Mouse (Mus musculus) thymus, adult 2 months (tissue): Measurements from ENCODE around the gene Ankle2. TPM values are rescaled to one million over a fixed set of nuclear protein-coding genes. Genes with fewer than 3 reads are reported as not detected.

Experiments
- DNase-seq: peaks from one replicate; pipeline ENCODE4 v3.0.0; 2021
- H3K27ac ChIP-seq: fragments of 200-500 bp; 2 replicates; pipeline ENCODE4 v1.5.1; 2012; ENCODE audit warnings: low read length, control low read depth; ENCODE audit not compliant: control insufficient read depth, insufficient read depth
- H3K27me3 ChIP-seq: fragments of 200-500 bp; 2 replicates; pipeline ENCODE4 v1.6.1; 2012; ENCODE audit warnings: mild to moderate bottlenecking, low read length, moderate library complexity, mixed read lengths; ENCODE audit not compliant: control insufficient read depth, insufficient read depth
- H3K36me3 ChIP-seq: fragments of 200-500 bp; 2 replicates; pipeline ENCODE4 v1.6.1; 2012; ENCODE audit warnings: mild to moderate bottlenecking, low read length, moderate library complexity; ENCODE audit not compliant: control insufficient read depth, insufficient read depth
- H3K4me1 ChIP-seq: fragments of 200-500 bp; replicated peaks from 2 replicates; pipeline ENCODE4 v1.6.1; 2012; ENCODE audit warnings: low read length; ENCODE audit not compliant: control insufficient read depth, insufficient read depth
- H3K4me3 ChIP-seq: fragments of 200-500 bp; 2 replicates; pipeline ENCODE4 v1.5.1; 2012; ENCODE audit warnings: mild to moderate bottlenecking, low read length, control low read depth, moderate library complexity; ENCODE audit not compliant: control insufficient read depth, insufficient read depth
- CTCF ChIP-seq: fragments of 200-500 bp; IDR thresholded peaks from 2 replicates; pipeline ENCODE4 v1.5.1; 2012; ENCODE audit warnings: mild to moderate bottlenecking, control low read depth, low read length, moderate library complexity, borderline replicate concordance; ENCODE audit not compliant: control insufficient read depth, poor library complexity, insufficient read depth; ENCODE audit errors: extremely low read depth
- POLR2A ChIP-seq: fragments of 200-500 bp; IDR thresholded peaks from 2 replicates; pipeline ENCODE4 v1.6.1; 2012; ENCODE audit warnings: mild to moderate bottlenecking, low read length, control low read depth, moderate library complexity; ENCODE audit not compliant: control insufficient read depth, poor library complexity, insufficient read depth; ENCODE audit errors: extremely low read depth
- WGBS: fragments of 180-500 bp; shearing (Covaris S2); methylation state at CpG from one replicate; pipeline ENCODE4 v1.1.7; 2018; 5-methylcytosine and 5-hydroxymethylcytosine counted together
- polyA plus RNA-seq: library from polyadenylated mRNA; depleted of rRNA; stranded (reverse); fragments of >200 nt; gene quantifications from 2 replicates; pipeline ENCODE4 v1.2.3, GENCODE M21; 2012

The Ankle2 gene
- polyA plus RNA-seq, 1 experiment, result 12.9 TPM

- H3K36me3 ChIP-seq, result peaks cover 75% of the 10 kb centered on the region
- 98% methylated on average over 2 of the region's 2 CpGs for WGBS
- no peak for TF ChIP-seq CTCF
- TF ChIP-seq POLR2A, result no peak
Observed at GRCm38 (mm10) chr5:110244091-110244490, 13.3 kb downstream of the Ankle2 start.

GRCm38 (mm10) chr5:110266941-110267340, 36.1 kb downstream of the Ankle2 start:
- H3K4me1 ChIP-seq, result peaks cover 7% of the 10 kb centered on the region
- 98% methylated on average over 4 of the region's 4 CpGs for WGBS
- DNase-seq, result no peak
- H3K27ac ChIP-seq, result no peak overlapping the region
- TF ChIP-seq POLR2A, result no peak
- TF ChIP-seq CTCF, result no peak
- H3K4me3 ChIP-seq, result no peak overlapping the region
- no peaks in the 10 kb centered on the region for H3K27me3 ChIP-seq
- H3K36me3 ChIP-seq, result peaks cover 26% of the 10 kb centered on the region

More at GRCm38 (mm10) chr5:110244091-110244490, 13.3 kb downstream of the Ankle2 start:
- no peak overlapping the region for H3K27ac ChIP-seq
- DNase-seq, result no peak
- no peak overlapping the region for H3K4me3 ChIP-seq
- no peaks in the 10 kb centered on the region for H3K27me3 ChIP-seq
- H3K4me1 ChIP-seq, result no peaks in the 10 kb centered on the region

- peak; percentile 83 for DNase-seq
- peaks cover 7% of the 10 kb centered on the region for H3K4me1 ChIP-seq
- H3K36me3 ChIP-seq, result peaks cover 25% of the 10 kb centered on the region
- TF ChIP-seq CTCF, result peak; percentile 90
- peak; percentile 50; the same call in 1 of the 2 replicates for TF ChIP-seq POLR2A
- peak within 1 kb of the TSS; percentile 93 for H3K4me3 ChIP-seq
- under 1% methylated on average over 66 of the region's 66 CpGs for WGBS
- no peak within 1 kb of the TSS for H3K27ac ChIP-seq
- H3K27me3 ChIP-seq, result no peaks in the 10 kb centered on the region
Observed at GRCm38 (mm10) chr5:110269141-110270101, 38.6 kb downstream of the Ankle2 start, which contains the start of gene Pgam5. Gene Pgam5, minus strand, starts transcription at chr5:110269913.

GRCm38 (mm10) chr5:110270242-110270641, 39.4 kb downstream of the Ankle2 start:
- H3K27ac ChIP-seq, result no peak overlapping the region
- no peak overlapping the region for H3K4me3 ChIP-seq
- WGBS, result 96% methylated on average over 6 of the region's 6 CpGs
- peaks cover 7% of the 10 kb centered on the region for H3K4me1 ChIP-seq
- H3K27me3 ChIP-seq, result no peaks in the 10 kb centered on the region
- TF ChIP-seq POLR2A (no peak), CTCF (no peak)
- peaks cover 17% of the 10 kb centered on the region for H3K36me3 ChIP-seq
- no peak for DNase-seq

GRCm38 (mm10) chr5:110274147-110274546, 43.3 kb downstream of the Ankle2 start:
- Histone ChIP-seq H3K27ac (no peak overlapping the region), H3K4me1 (peaks cover 1% of the 10 kb centered on the region), H3K36me3 (no peaks in the 10 kb centered on the region), H3K4me3 (no peak overlapping the region), H3K27me3 (no peaks in the 10 kb centered on the region)
- 55% methylated on average over 4 of the region's 4 CpGs for WGBS
- DNase-seq, result no peak
- TF ChIP-seq POLR2A, result no peak
- no peak for TF ChIP-seq CTCF

- Histone ChIP-seq H3K4me3 (no peak overlapping the region), H3K27ac (no peak overlapping the region), H3K4me1 (no peaks in the 10 kb centered on the region), H3K36me3 (no peaks in the 10 kb centered on the region), H3K27me3 (no peaks in the 10 kb centered on the region)
- TF ChIP-seq POLR2A (no peak), CTCF (no peak)
- WGBS, result 57% methylated on average over 2 of the region's 2 CpGs
- DNase-seq, result no peak
Observed at GRCm38 (mm10) chr5:110274846-110275245, 44.0 kb downstream of the Ankle2 start.

- Histone ChIP-seq H3K4me3 (no peak overlapping the region), H3K4me1 (no peaks in the 10 kb centered on the region), H3K36me3 (no peaks in the 10 kb centered on the region), H3K27ac (no peak overlapping the region), H3K27me3 (no peaks in the 10 kb centered on the region)
- WGBS, result 96% methylated on average over 2 of the region's 2 CpGs
- no peak for DNase-seq
- no peak for TF ChIP-seq CTCF
- no peak for TF ChIP-seq POLR2A
Observed at GRCm38 (mm10) chr5:110276391-110276790, 45.6 kb downstream of the Ankle2 start.
